Mouse (Mus musculus) frontal cortex, postnatal 10 days (tissue): ENCODE results near the gene Eloa.
"Not testable (repeated sequence)": the region's sequence is repeated elsewhere in the genome, so short reads cannot be mapped to it uniquely, and the experiment has no call there.

Experiments
- DNase-seq, 2 experiments: peaks; one replicate each; pipeline ENCODE4 v3.0.0; 2022; ENCODE audit warnings: low spot score in 2 of 2, mixed read lengths in 1 of 2

The Eloa gene

DNA sequence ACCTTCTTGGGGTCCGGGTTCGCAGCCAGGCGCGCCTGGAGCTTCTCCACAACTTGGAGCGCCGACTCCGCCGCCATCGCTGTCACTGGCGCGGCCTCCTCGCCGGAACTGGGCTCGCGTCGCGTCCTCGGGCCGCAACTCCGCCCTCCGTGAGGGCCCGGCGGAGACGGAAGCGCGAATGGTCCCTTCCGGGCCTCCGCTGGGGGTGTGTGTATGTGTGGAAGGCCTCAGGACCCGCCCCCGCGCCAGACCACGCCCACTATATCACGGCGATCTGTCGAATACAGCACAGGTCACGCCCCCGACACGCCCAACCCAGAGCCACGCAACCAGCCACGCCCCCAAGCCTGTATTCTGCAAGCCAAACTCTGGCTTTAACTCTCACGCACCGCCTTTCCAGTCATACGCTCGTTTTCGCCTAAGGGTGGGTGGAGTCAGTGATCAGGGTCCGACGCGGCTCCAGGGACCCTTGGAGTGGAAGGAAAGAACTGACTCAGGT, at the start of gene Eloa:
Gene Eloa, minus strand, starts transcription at position 215 of the 499 bp plus-strand sequence.
- peak; percentile 99 for DNase-seq

GRCm38 (mm10) chr4:136071178-136071714, 49.7 kb upstream of the Eloa start:
- peak; percentile 34 to 58 for DNase-seq

DNA sequence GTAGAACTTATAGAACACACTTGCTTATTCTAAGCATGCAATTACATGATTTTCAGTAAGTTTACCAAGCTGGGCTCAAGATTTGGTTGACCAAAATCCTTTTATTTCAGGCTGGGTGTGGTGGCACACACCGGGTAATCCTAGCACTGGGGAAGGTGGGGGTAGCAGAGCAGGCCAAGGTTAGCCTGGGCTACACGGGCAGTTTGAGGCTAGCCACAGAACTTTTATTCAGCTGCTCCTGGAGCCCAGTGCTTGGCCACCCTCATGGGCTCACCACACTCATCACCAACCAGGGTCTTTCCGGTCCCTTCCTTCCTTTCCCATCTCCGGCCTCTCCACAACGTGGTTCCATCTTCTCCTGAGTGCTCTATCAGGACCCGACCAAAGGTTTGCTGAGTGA, 49.0 kb upstream of the Eloa start:
- no peak for DNase-seq

- peak; percentile 37 to 72 for DNase-seq
These were observed 48.4 kb upstream of the Eloa start for GRCm38 (mm10) chr4:136069954-136070353.

DNA sequence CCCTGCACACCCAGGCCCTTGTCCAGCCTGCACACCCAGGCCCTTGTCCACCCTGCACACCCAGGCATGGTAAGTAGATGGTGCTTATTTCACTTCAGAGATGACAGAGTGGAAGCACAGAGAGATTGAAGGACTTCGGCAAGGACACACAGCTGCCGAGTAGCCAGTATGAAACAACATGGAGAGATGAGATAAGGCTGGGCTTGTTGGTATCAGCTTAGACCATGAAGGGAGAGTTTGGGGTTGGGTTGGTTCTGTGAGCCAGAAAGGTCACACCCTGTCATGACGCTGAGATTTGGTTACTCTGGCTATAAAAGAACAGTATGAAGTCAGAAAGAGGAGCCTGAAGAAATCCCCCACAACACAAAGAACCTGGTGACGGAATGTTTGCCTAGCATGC, 47.8 kb upstream of the Eloa start:
- DNase-seq, result no peak

DNA sequence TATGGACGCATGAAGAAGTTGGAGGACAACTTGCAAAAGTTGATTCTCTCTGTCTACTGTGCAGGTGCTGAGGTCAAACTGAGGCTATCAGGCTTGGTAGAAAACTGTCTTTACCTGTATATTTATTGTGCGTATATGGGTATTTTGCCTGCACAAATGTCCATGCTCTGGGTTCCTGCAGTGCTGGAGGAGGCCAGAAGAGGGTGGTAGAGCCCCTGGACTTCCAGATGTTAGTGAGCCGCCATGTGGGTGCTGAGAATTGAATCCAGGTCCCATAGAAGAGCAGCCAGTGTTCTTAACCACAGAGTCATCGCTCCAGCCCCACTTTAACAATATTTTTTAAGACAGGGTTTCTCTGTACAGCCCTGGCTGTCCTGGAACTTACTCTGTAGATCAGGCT, 41.6 kb upstream of the Eloa start:
- no peak for DNase-seq

DNA sequence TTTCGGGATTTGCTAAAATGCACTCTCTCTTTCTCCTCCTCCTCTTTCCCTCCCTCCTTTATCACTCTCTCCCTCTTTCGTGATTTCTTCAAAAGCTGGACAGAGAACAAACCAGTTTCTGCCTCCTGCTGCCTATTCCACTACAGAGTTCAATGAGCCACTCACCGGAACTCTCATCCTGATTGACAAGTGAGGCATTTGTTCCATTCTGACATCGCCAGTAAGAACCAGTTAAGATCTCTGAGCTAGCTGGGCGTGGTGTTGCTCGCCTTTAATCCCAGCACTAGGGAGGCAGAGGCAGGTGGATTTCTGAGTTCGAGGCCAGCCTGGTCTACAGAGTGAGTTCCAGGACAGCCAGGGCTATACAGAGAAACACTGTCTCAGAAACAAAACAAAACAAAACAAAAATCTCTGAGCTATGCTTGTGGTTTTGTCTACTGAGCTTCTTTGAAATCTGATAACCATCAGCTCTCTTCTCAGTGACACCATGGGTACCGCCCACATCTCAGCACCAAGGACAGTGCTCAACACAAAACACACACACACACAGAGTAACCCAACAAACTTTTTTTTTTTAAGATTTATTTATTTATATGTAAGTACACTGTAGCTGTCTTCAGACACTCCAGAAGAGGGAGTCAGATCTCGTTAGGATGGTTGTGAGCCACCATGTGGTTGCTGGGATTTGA, 38.4 kb upstream of the Eloa start:
- not testable (repeated sequence) for DNase-seq

DNA sequence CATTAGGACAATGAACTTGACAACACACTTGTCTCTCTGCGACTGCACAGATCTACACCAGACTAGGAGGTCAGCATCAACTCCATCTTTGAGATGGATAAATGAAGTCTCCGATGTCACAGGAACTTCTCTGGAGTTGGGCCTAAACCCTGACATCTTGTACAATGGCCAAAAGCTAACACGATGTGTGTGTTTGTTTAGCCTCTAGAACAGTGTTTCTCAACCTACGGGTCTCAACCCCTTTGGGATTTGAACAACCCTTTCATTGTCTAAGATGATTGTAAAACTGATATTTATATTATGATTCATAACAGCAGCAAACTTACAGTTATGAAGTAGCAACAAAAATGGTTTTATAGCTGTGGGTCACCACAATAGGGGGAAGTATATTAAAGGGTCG, 36.4 kb upstream of the Eloa start:
- no peak for DNase-seq

DNA sequence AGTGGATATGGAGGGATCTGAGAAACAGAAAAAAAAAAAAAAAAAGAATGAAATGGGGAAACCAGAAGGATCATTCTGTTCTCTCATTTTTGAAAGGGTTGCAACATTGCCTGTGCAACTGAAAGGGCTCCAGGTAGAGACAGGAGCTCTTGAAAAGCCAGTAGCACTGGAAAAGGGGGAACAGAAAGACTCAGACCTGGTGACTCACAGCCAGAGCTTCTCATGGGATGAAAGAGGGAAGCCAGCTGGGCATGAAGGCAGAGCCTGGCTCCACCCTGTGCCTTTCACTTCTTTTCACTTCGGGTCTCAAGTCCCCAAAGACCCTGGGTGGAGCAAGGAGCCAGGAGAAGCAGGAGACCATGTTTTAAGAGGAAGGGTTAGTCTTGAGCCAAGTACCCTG, 34.5 kb upstream of the Eloa start:
- DNase-seq, result no peak

DNA sequence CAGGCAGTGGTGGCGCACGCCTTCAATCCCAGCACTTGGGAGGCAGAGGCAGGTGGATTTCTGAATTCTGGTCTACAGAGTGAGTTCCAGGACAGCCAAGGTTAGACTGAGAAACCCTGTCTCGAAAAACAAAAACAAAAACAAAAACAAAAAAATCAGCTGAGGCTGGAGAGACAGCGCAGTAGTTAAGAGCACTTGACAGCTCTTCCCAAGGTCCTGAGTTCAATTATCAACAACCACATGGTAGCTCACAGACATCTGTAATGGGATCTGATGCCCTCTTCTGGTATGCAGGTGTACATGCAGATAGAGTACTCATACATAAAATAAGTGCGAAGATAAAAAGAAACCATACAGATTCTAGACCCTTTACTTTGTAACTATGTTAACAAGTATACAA, 32.3 kb upstream of the Eloa start:
- DNase-seq, result no peak

DNA sequence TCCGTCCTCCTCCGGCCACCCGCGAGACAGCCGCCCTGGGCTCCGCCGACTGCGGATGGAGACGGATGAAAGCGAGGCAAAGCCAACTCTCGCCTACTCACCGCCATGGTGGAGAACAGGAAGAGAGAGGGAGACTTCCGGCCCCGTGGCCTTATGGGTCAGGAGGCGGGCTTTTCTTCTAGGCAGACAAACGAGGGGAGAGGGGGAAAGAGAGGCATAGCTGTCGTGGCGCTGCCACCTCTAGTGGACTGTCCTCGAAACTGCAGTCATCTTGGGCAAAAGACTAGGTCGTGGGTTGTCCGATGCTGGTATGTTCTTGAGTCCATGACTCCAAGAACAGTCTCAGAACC, 31.7 kb upstream of the Eloa start, which contains the start of gene Rpl11:
Gene Rpl11, minus strand, starts transcription at position 182 of the 350 bp plus-strand sequence.
- peak; percentile 87 to 88 for DNase-seq

GRCm38 (mm10) chr4:136052534-136053246, 31.1 kb upstream of the Eloa start:
- DNase-seq, result no peak

- DNase-seq, result no peak
These were observed 30.5 kb upstream of the Eloa start for GRCm38 (mm10) chr4:136052060-136052459.

DNA sequence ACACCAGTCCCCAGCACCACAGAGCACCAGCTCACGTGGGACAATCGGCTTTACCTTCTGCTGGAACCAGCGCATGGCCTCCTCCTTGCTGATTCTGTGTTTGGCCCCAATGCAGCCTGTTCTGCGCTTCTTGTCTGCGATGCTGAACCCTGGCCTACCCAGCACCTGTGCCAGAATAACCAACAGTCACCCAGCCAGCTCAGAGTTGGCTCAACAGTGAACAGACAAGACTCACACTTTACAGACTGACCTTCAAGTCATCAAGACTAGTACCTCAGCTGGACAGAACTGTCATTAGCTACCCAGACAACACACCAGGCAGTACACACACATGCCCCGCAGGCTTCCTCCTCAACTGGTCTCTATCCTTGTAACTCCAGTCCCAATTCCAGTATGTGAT, 28.7 kb upstream of the Eloa start:
- no peak for DNase-seq

- no peak for DNase-seq
These were observed 26.9 kb upstream of the Eloa start for GRCm38 (mm10) chr4:136048291-136049032.

- DNase-seq, result no peak
These were observed 26.1 kb upstream of the Eloa start for GRCm38 (mm10) chr4:136047626-136048025.

DNA sequence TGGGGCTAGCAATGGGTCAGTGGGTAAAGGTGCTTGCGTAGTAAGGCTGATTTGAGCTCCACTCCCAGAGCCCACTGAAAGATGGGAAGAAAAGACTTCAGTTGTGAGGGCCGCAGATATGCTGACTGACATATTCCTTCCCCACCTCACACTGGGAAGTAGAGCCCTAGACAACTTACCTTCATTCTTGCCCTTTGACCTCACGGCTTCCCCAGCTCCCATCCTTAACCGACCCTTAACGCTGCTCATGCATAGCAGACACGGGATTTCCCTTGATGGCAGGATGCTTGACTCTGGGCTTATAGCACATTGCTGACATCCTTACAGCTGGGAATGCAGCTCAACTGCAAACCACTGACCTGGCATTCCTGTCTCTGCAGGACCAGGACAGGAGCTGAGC, 25.3 kb upstream of the Eloa start:
- DNase-seq, result no peak

GRCm38 (mm10) chr4:136045091-136045490, 23.5 kb upstream of the Eloa start:
- DNase-seq, result no peak

DNA sequence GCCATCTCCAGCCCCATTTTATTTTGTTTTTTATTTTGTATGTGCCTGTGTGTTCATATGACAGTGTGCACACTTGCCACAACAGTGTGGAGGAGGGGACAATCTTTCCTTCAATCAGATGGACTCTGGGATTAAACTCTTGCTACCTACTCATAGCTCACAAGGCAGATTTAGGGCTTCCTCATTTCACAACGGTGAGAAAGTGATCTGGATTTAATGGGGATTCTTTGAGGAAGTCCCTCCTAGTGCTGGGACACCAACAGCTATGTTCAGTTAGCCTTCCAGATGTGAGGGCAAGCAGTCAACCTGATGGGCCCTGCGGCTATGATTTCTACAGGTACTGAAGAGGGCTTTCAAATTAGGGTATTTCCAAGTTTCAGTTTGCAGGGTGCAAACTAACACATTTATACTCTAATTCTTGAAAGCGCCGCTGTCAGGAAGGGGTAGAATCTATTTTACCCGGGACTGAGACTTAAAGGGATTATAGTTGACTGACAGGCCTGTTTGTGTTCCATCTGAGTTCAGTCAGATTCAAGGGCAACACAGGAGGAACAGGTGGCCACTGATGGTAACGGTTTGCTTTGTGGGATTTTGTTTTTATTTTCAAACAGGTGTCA, 22.3 kb upstream of the Eloa start:
- DNase-seq, result no peak

DNA sequence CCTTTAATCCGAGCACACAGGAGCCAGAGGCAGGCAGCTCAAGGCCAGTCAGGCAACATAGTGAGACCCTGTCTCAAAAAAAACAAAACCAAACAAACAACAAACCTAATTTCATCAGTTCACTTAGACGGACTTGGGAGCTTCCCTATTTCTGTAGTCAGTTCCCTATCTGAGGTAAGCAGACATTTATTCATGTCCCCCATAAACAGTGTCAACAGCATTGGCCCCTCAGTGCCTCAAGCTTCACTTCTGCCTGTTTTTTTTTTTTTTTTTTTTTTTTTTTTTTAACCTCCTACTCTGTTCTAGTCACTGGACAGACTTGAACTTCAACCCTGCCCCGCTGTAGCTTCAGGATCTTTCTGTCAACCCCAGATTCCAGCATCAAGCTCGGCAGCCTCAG, 13.5 kb upstream of the Eloa start:
- DNase-seq, result no peak

GRCm38 (mm10) chr4:136033231-136033630, 11.7 kb upstream of the Eloa start:
- no peak for DNase-seq
